ENCODE assay signal across 14 mouse cellular contexts in the genomic region with DNA sequence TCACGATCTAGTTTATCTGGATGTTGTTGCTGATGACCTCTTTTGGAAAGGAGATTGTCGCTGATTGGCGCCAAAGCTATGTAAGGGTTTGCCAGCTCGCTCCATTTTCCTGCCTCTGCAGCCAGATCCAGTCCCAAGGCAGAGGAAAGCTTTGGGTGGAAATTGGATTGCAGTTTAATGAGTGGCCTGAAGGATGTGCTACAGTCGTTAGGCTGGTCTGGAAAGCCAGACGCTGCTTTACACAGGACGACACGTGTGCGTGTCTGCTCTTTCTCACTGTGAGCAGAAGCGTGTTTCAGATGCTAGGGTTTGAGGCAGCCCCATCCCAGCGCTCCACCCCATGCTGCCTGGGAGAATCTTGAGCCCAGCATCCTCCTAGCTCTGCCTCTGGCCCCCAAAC. TPM values are rescaled to one million over a fixed set of nuclear protein-coding genes. Genes with fewer than 3 reads are reported as not detected.
DNase-seq lines count a peak whose midpoint lies in the region; ATAC-seq and TF ChIP-seq lines count a peak whose summit lies in the region.
"Had no signal": no experiment of that assay in that cellular context is flagged by ENCODE, and none has a peak within 500 bp of the region (broad histone marks: within the 10 kb centered on the region; RNA-seq: fewer than 3 reads in every experiment).

No protein-coding gene starts in this region.

- DNase-seq in heart, postnatal 25 days (ENCODE audit: low spot score): no peak
- DNase-seq in lung, adult 2 months: no peak
- no peak for DNase-seq in lung, postnatal 25 days (ENCODE audit: low spot score)
- peak; percentile 70 for DNase-seq in ZHBTc4 (ENCODE audit: low read depth, low spot score)
- DNase-seq in embryonic facial prominence, embryonic 14.5 days (ENCODE audit: low spot score): peak; percentile 40
- no peak for DNase-seq in yolk sac, embryonic 10.5 days (ENCODE audit: low spot score)
- no peak for DNase-seq in thymus, postnatal 10 days (ENCODE audit: low spot score in 2 of 2)
- DNase-seq: gastrocnemius, postnatal 36 days had no signal

- no peak overlapping the region for H3K27ac ChIP-seq in heart, embryonic 12.5 days (ENCODE audit: poor library complexity, severe bottlenecking)
- no peak overlapping the region for H3K27ac ChIP-seq in embryonic facial prominence, embryonic 14.5 days (replicated peaks; ENCODE audit: low read depth, low read length)

- no peak overlapping the region for H3K4me3 ChIP-seq in heart, embryonic 12.5 days
- no peak overlapping the region for H3K4me3 ChIP-seq in lung, adult 2 months (replicated peaks; ENCODE audit: extremely low read depth, low read depth, low read length)
- H3K4me3 ChIP-seq in embryonic facial prominence, embryonic 14.5 days (ENCODE audit: low read depth, low read length): no peak overlapping the region

- H3K4me1 ChIP-seq in heart, embryonic 12.5 days (replicated peaks): peaks cover 5% of the 10 kb centered on the region; the same call in 1 of the 2 replicates
- no peaks in the 10 kb centered on the region for H3K4me1 ChIP-seq in lung, adult 2 months (ENCODE audit: control insufficient read depth, insufficient read depth, low read length)
- H3K4me1 ChIP-seq in embryonic facial prominence, embryonic 14.5 days (ENCODE audit: control insufficient read depth, insufficient read depth, low read length): no peaks in the 10 kb centered on the region

- peaks cover 51% of the 10 kb centered on the region for H3K27me3 ChIP-seq in heart, embryonic 12.5 days (replicated peaks)
- no peaks in the 10 kb centered on the region; the same call in 1 of the 2 replicates for H3K27me3 ChIP-seq in embryonic facial prominence, embryonic 14.5 days (replicated peaks; ENCODE audit: control insufficient read depth, insufficient read depth, low read length)

- intact Hi-C loops in heart, postnatal 25 days (cut with DNase I): no loop called here

- peak; percentile 50; the same call in 1 of the 2 replicates for TF ChIP-seq CTCF in lung, adult 2 months (IDR thresholded peaks at IDR 0.05; ENCODE audit: insufficient read depth, low read length)

- no peaks in the 10 kb centered on the region for H3K9me3 ChIP-seq in heart, embryonic 12.5 days (replicated peaks)
- no peaks in the 10 kb centered on the region for H3K9me3 ChIP-seq in embryonic facial prominence, embryonic 14.5 days (ENCODE audit: control insufficient read depth, low read length)

- no peak for TF ChIP-seq POLR2A in lung, adult 2 months (IDR thresholded peaks at IDR 0.05; ENCODE audit: borderline replicate concordance, extremely low read depth, low read depth, low read length)

- no peaks in the 10 kb centered on the region for H3K36me3 ChIP-seq in heart, embryonic 12.5 days
- no peaks in the 10 kb centered on the region for H3K36me3 ChIP-seq in embryonic facial prominence, embryonic 14.5 days (ENCODE audit: control insufficient read depth, insufficient read depth, low read length)

- 52% methylated on average over 11 of the region's 11 CpGs for WGBS in heart, embryonic 12.5 days
- 53% methylated on average over 11 of the region's 11 CpGs for WGBS in lung, adult 2 months
- WGBS in embryonic facial prominence, embryonic 14.5 days: 50% methylated on average over 11 of the region's 11 CpGs

- no peak overlapping the region for H3K4me2 ChIP-seq in heart, embryonic 12.5 days
- H3K4me2 ChIP-seq in embryonic facial prominence, embryonic 14.5 days (ENCODE audit: low read depth, low read length): no peak overlapping the region
- H3K4me2 ChIP-seq: liver, embryonic 11.5 days had no signal

- no peak overlapping the region for H3K9ac ChIP-seq in heart, embryonic 12.5 days
- no peak overlapping the region for H3K9ac ChIP-seq in embryonic facial prominence, embryonic 14.5 days (ENCODE audit: low read depth, low read length)

- ATAC-seq in heart, embryonic 12.5 days (ENCODE audit: insufficient number of reproducible peaks, low FRiP score): 0 out of 2 replicates have a peak, but pooled peaks have one; percentile 20
- ATAC-seq in embryonic facial prominence, embryonic 14.5 days (ENCODE audit: low read depth): no peak; the same call in 1 of the 2 replicates

RNA-seq across cellular contexts. Expression of a gene that starts 42.3 kb away (rescaled TPM):
- polyA plus RNA-seq in heart, embryonic 12.5 days (2016; fragmentation: Nextera tagmentation; extraction: Ambion mirVana): not detected in 2 replicates
- not detected for total RNA-seq in heart, postnatal 25 days (2021)
- not detected in 2 replicates for polyA plus RNA-seq in lung, adult 2 months (2012; rRNA removed)
- polyA plus RNA-seq in embryonic facial prominence, embryonic 14.5 days (2014; fragmentation: Nextera tagmentation; extraction: Ambion mirVana): not detected in 2 replicates
- total RNA-seq: gastrocnemius, postnatal 36 days; hematopoietic stem cell, adult 5-6 weeks; neutrophil, adult 5-6 weeks had no signal
- polyA plus RNA-seq: kidney, embryonic 16.5 days; liver, embryonic 11.5 days; stomach, embryonic 14.5 days had no signal

Comparison
In these comparisons a context has a peak if more than half of its experiments do, and no peak if none do; other contexts are left out.
1. DNase-seq: peak in ZHBTc4 (single experiment) and embryonic facial prominence, embryonic 14.5 days (single experiment); none in heart, postnatal 25 days (single experiment), lung, adult 2 months (single experiment), lung, postnatal 25 days (single experiment), yolk sac, embryonic 10.5 days (single experiment) and thymus, postnatal 10 days (0 of 2).